Mouse (Mus musculus) CH12.LX (cell line): ENCODE data around the gene Ltbp2. TPM values are rescaled to one million over a fixed set of nuclear protein-coding genes. Genes with fewer than 3 reads are reported as not detected.

Experiments
- DNase-seq: peaks from one replicate; pipeline ENCODE4 v3.0.0-alpha.2; 2013; ENCODE audit errors: extremely low read depth
- H3K27ac ChIP-seq: 2 replicates; pipeline ENCODE4 v1.5.1; 2012; ENCODE audit warnings: low read depth, mild to moderate bottlenecking, control low read depth, moderate library complexity; ENCODE audit not compliant: insufficient read depth
- H3K27me3 ChIP-seq: replicated peaks from 2 replicates; pipeline ENCODE3; 2012; ENCODE audit warnings: inconsistent platforms
- H3K36me3 ChIP-seq, 2 experiments: replicated peaks in 1 of 2; 2 replicates each; pipeline versions ENCODE3 to v1.6.1; 2012; ENCODE audit warnings: inconsistent platforms in 1 of 2, low read length in 1 of 2, mild to moderate bottlenecking in 1 of 2, mixed read lengths in 1 of 2, moderate library complexity in 1 of 2; ENCODE audit not compliant: control insufficient read depth in 1 of 2, insufficient read depth in 1 of 2
- H3K4me1 ChIP-seq, 2 experiments: 2 replicates each; pipeline ENCODE4 v1.6.1; 2012; ENCODE audit warnings: inconsistent platforms in 1 of 2, moderate library complexity in 1 of 2; ENCODE audit not compliant: insufficient read depth in 2 of 2, control insufficient read depth in 1 of 2
- H3K4me2 ChIP-seq: 2 replicates; pipeline ENCODE4 v1.6.1; 2012; ENCODE audit warnings: low read depth, mild to moderate bottlenecking, control low read depth; ENCODE audit not compliant: poor library complexity, insufficient read depth, severe bottlenecking
- H3K4me3 ChIP-seq, 3 experiments: fragments of 150-350 bp in 1 of 3; sonication (generic) in 1 of 3; replicated peaks in 1 of 3; 2 replicates each; pipeline versions ENCODE3 to v1.5.1; 2011 to 2012; ENCODE audit warnings: low read depth in 2 of 3, low read length in 2 of 3, mild to moderate bottlenecking in 2 of 3, moderate library complexity in 2 of 3, control low read depth in 1 of 3, improper control_type of control experiment in 1 of 3, inconsistent platforms in 1 of 3, mixed read lengths in 1 of 3; ENCODE audit not compliant: poor library complexity in 1 of 3
- H3K79me2 ChIP-seq: replicated peaks from 2 replicates; pipeline ENCODE4 v1.6.1; 2012; ENCODE audit warnings: mild to moderate bottlenecking, moderate library complexity; ENCODE audit not compliant: control insufficient read depth, poor library complexity, insufficient read depth, severe bottlenecking; ENCODE audit errors: extremely low read depth
- H3K9ac ChIP-seq: 2 replicates; pipeline ENCODE4 v1.6.1; 2012; ENCODE audit warnings: low read depth, mild to moderate bottlenecking, control low read depth, moderate library complexity; ENCODE audit not compliant: insufficient read depth
- H3K9me3 ChIP-seq: replicated peaks from 2 replicates; pipeline ENCODE3; 2012; ENCODE audit warnings: low read length, inconsistent platforms, mixed read lengths
- BHLHE40 ChIP-seq: IDR thresholded peaks from 2 replicates; pipeline ENCODE4 v1.6.1; 2011; ENCODE audit warnings: mild to moderate bottlenecking, low read depth, low read length, improper control_type of control experiment
- CHD2 ChIP-seq: IDR thresholded peaks from 2 replicates; pipeline ENCODE4 v1.6.1; 2011; ENCODE audit warnings: low read length, improper control_type of control experiment
- ELF1 ChIP-seq: IDR thresholded peaks from 2 replicates; pipeline ENCODE4 v1.6.1; 2014; ENCODE audit warnings: low read depth, mild to moderate bottlenecking, inconsistent platforms, low read length, improper control_type of control experiment
- ETS1 ChIP-seq: conservative IDR thresholded peaks from 2 replicates; pipeline ENCODE4 v1.6.1; 2012; ENCODE audit warnings: low read depth, mild to moderate bottlenecking, inconsistent platforms, low read length, improper control_type of control experiment, moderate library complexity
- IRF4 ChIP-seq: IDR thresholded peaks from 2 replicates; pipeline ENCODE4 v1.6.1; 2014; ENCODE audit warnings: low read depth, mild to moderate bottlenecking, inconsistent platforms, low read length, improper control_type of control experiment
- JUN ChIP-seq: IDR thresholded peaks from 2 replicates; pipeline ENCODE4 v1.6.1; 2011; ENCODE audit warnings: low read depth, mild to moderate bottlenecking, low read length, improper control_type of control experiment, moderate library complexity; ENCODE audit not compliant: insufficient read depth
- MAX ChIP-seq: IDR thresholded peaks from 2 replicates; pipeline ENCODE4 v1.6.1; 2011; ENCODE audit warnings: low read length, improper control_type of control experiment
- MEF2A ChIP-seq: IDR thresholded peaks from 2 replicates; pipeline ENCODE4 v1.6.1; 2014; ENCODE audit warnings: low read depth, mild to moderate bottlenecking, inconsistent platforms, low read length, improper control_type of control experiment, borderline replicate concordance
- MXI1 ChIP-seq: IDR thresholded peaks from 2 replicates; pipeline ENCODE4 v1.6.1; 2011; ENCODE audit warnings: mild to moderate bottlenecking, low read depth, low read length, improper control_type of control experiment
- MYC ChIP-seq: IDR thresholded peaks from 2 replicates; pipeline ENCODE4 v1.6.1; 2011; ENCODE audit warnings: low read depth, mild to moderate bottlenecking, improper control_type of control experiment, low read length
- NRF1 ChIP-seq: IDR thresholded peaks from 2 replicates; pipeline ENCODE4 v1.6.1; 2014; ENCODE audit warnings: low read depth, mild to moderate bottlenecking, inconsistent platforms, low read length, improper control_type of control experiment, moderate library complexity
- RAD21 ChIP-seq: IDR thresholded peaks from 2 replicates; pipeline ENCODE4 v1.6.1; 2011; ENCODE audit warnings: low read depth, mild to moderate bottlenecking, low read length, improper control_type of control experiment, moderate library complexity
- SIN3A ChIP-seq: IDR thresholded peaks from 2 replicates; pipeline ENCODE4 v1.6.1; 2012; ENCODE audit warnings: low read length, improper control_type of control experiment, inconsistent platforms
- SMC3 ChIP-seq: IDR thresholded peaks from 2 replicates; pipeline ENCODE4 v1.6.1; 2011; ENCODE audit warnings: low read depth, low read length, improper control_type of control experiment
- TCF12 ChIP-seq: IDR thresholded peaks from 2 replicates; pipeline ENCODE4 v1.6.1; 2014; ENCODE audit warnings: low read depth, mild to moderate bottlenecking, inconsistent platforms, low read length, improper control_type of control experiment
- UBTF ChIP-seq: IDR thresholded peaks from 2 replicates; pipeline ENCODE4 v1.6.1; 2012; ENCODE audit warnings: low read depth, mild to moderate bottlenecking, inconsistent platforms, low read length, improper control_type of control experiment, moderate library complexity
- USF2 ChIP-seq: conservative IDR thresholded peaks from 2 replicates; pipeline ENCODE4 v1.6.1; 2011; ENCODE audit warnings: low read depth, low read length, improper control_type of control experiment
- ZC3H11A ChIP-seq: IDR thresholded peaks from 2 replicates; pipeline ENCODE4 v1.6.1; 2012; ENCODE audit warnings: low read depth, mild to moderate bottlenecking, inconsistent platforms, low read length, improper control_type of control experiment
- ZKSCAN1 ChIP-seq: IDR thresholded peaks from 2 replicates; pipeline ENCODE4 v1.6.1; 2012; ENCODE audit warnings: low read depth, inconsistent platforms, low read length, improper control_type of control experiment, borderline replicate concordance
- ZNF384 ChIP-seq: IDR thresholded peaks from 2 replicates; pipeline ENCODE4 v1.6.1; 2012; ENCODE audit warnings: low read depth, low read length, improper control_type of control experiment, inconsistent platforms
- dilution Hi-C: fragments of 300-500 bp; cut with MboI; formaldehyde crosslinking; loops from 2 replicates; pipeline ENCODE4 v1.14.3; 2020; ENCODE audit warnings: low sequenced_read_pairs; ENCODE audit not compliant: extremely low pct_unique_long_range_greater_than_20kb, extremely low pct_ligation_motif_present
- in situ Hi-C: fragments of 300-500 bp; cut with MboI; formaldehyde crosslinking; loops from 3 replicates; pipeline ENCODE4 v1.14.3; 2019; ENCODE audit warnings: low sequenced_read_pairs, low pct_ligation_motif_present, low pct_unique_long_range_greater_than_20kb, mixed read lengths
- polyA plus RNA-seq: library from polyadenylated mRNA; unstranded; fragments of >175 nt; gene quantifications from 2 replicates; pipeline ENCODE4 v1.2.1, GENCODE M21; 2012; ENCODE audit warnings: low read depth; ENCODE audit not compliant: insufficient read length
- total RNA-seq, 2 experiments: library from RNA; depleted of rRNA; stranded (reverse); fragments of 300-350 nt in 1 of 2; fragments of >200 nt in 1 of 2; gene quantifications; 2 replicates each; pipeline ENCODE4 v1.2.3; 2012 to 2014

Ltbp2 gene
- total and polyA plus RNA-seq, 3 experiments: 0.25 to 0.97 TPM; not detected in 1

- Histone ChIP-seq H3K36me3 (no peaks in the 10 kb centered on the region), H3K9ac (no peak overlapping the region), H3K4me2 (no peak overlapping the region), H3K9me3 (no peaks in the 10 kb centered on the region), H3K4me3 (no peak overlapping the region), H3K4me1 (peaks cover 7 to 11% of the 10 kb centered on the region in 2 experiments; a peak in 3 of 4 replicates), H3K79me2 (no peaks in the 10 kb centered on the region), H3K27me3 (no peaks in the 10 kb centered on the region), H3K27ac (no peak overlapping the region)
- dilution Hi-C loops (no loop called here), in situ Hi-C loops (no loop called here)
- TF ChIP-seq TCF12 (no peak), ELF1 (no peak), BHLHE40 (no peak), USF2 (no peak), RAD21 (no peak), MXI1 (no peak), SMC3 (no peak), ZKSCAN1 (no peak), JUN (no peak), CHD2 (no peak), IRF4 (no peak), MAX (no peak), NRF1 (no peak), UBTF (no peak), MYC (no peak), ETS1 (no peak), MEF2A (no peak), SIN3A (no peak), ZNF384 (no peak), ZC3H11A (no peak)
- DNase-seq: no peak
These were observed 14.0 kb downstream of the Ltbp2 start for GRCm38 (mm10) chr12:84862136-84862910.
